Mouse (Mus musculus) hematopoietic multipotent progenitor cell, adult 10-12 weeks (in vitro differentiated cells): Measurements from ENCODE around the gene Wdr24. TPM values are rescaled to one million over a fixed set of nuclear protein-coding genes. Genes with fewer than 3 reads are reported as not detected.

Experiments
- polyA plus RNA-seq: library from polyadenylated mRNA; stranded (reverse); fragments of >175 nt; gene quantifications from 2 replicates; pipeline ENCODE4 v1.2.3, GENCODE M21; 2012; ENCODE audit warnings: low replicate concordance

Gene Wdr24
- polyA plus RNA-seq, 1 experiment, result 10.2 TPM

Other genes with a start within 250 kb of the Wdr24 start
- gene Lmf1, start 244.5 kb upstream of the Wdr24 start, polyA plus RNA-seq, result 18.7 and 20.7 TPM in 2 replicates
- not detected in 2 replicates for gene Gng13, start 106.5 kb upstream of the Wdr24 start, polyA plus RNA-seq
- 13.6 and 24.2 TPM in 2 replicates for gene Chtf18, start 96.2 kb upstream of the Wdr24 start, polyA plus RNA-seq
- gene Rpusd1, start 96.0 kb upstream of the Wdr24 start, polyA plus RNA-seq, result 26.6 and 48.2 TPM in 2 replicates
- not detected in 2 replicates for gene Mslnl, start 87.6 kb upstream of the Wdr24 start, polyA plus RNA-seq
- 0.06 TPM in 1 of 2 replicates, not detected in the other for gene Msln, start 69.2 kb upstream of the Wdr24 start, polyA plus RNA-seq
- 16.2 and 23.3 TPM in 2 replicates for gene Narfl, start 49.9 kb upstream of the Wdr24 start, polyA plus RNA-seq
- gene Haghl, start 38.0 kb upstream of the Wdr24 start, polyA plus RNA-seq, result 34.3 and 35.1 TPM in 2 replicates
- gene Ccdc78, start 37.0 kb upstream of the Wdr24 start, polyA plus RNA-seq, result not detected in 2 replicates
- 23.5 and 44.0 TPM in 2 replicates for gene Fam173a, start 30.7 kb upstream of the Wdr24 start, polyA plus RNA-seq
- not detected in 2 replicates for gene AC134908.4, start 28.0 kb upstream of the Wdr24 start, polyA plus RNA-seq
- gene Metrn, start 26.5 kb upstream of the Wdr24 start, polyA plus RNA-seq, result 51.5 and 71.8 TPM in 2 replicates
- gene Fbxl16, start 14.5 kb upstream of the Wdr24 start, polyA plus RNA-seq, result 0.73 and 0.79 TPM in 2 replicates
- 7.2 and 7.4 TPM in 2 replicates for gene Jmjd8, start 5.2 kb downstream of the Wdr24 start, polyA plus RNA-seq
- 69.3 and 104 TPM in 2 replicates for gene Stub1, start 9.8 kb downstream of the Wdr24 start, polyA plus RNA-seq
- 2.5 and 3.8 TPM in 2 replicates for gene Rhbdl1, start 13.7 kb downstream of the Wdr24 start, polyA plus RNA-seq
- 10.5 and 16.1 TPM in 2 replicates for gene Gm20683, start 18.1 kb downstream of the Wdr24 start, polyA plus RNA-seq
- 159 and 168 TPM in 2 replicates for gene Rhot2, start 21.2 kb downstream of the Wdr24 start, polyA plus RNA-seq
- 8.8 and 9.7 TPM in 2 replicates for gene Wdr90, start 37.9 kb downstream of the Wdr24 start, polyA plus RNA-seq
- 23.1 and 35.5 TPM in 2 replicates for gene Mcrip2, start 45.1 kb downstream of the Wdr24 start, polyA plus RNA-seq
- gene Mettl26, start 51.4 kb downstream of the Wdr24 start, polyA plus RNA-seq, result 39.0 and 56.9 TPM in 2 replicates
- gene Wfikkn1, start 57.2 kb downstream of the Wdr24 start, polyA plus RNA-seq, result 0.97 and 2.3 TPM in 2 replicates
- 16.9 and 27.8 TPM in 2 replicates for gene Rab40c, start 96.1 kb downstream of the Wdr24 start, polyA plus RNA-seq
- 98.3 and 349 TPM in 2 replicates for gene Pigq, start 121.3 kb downstream of the Wdr24 start, polyA plus RNA-seq
- 5.3 TPM in 1 of 2 replicates, not detected in the other for gene Nhlrc4, start 121.3 kb downstream of the Wdr24 start, polyA plus RNA-seq
- gene A930017K11Rik, start 128.9 kb downstream of the Wdr24 start, polyA plus RNA-seq, result 0.05 TPM in 1 of 2 replicates, not detected in the other
- 61.6 and 119 TPM in 2 replicates for gene Capn15, start 162.2 kb downstream of the Wdr24 start, polyA plus RNA-seq
- gene Rab11fip3, start 245.9 kb downstream of the Wdr24 start, polyA plus RNA-seq, result 7.3 and 22.8 TPM in 2 replicates